Mouse (Mus musculus) erythroblast, adult 5-6 weeks (primary cell): ENCODE measurements around the gene Gpr183. TPM values are rescaled to one million over a fixed set of nuclear protein-coding genes. Genes with fewer than 3 reads are reported as not detected.

Experiments used
- ATAC-seq: replicated peaks from 2 replicates; pipeline ENCODE4 v1.8.0; 2016; ENCODE audit warnings: moderate number of reproducible peaks, mild to moderate bottlenecking, moderate TSS enrichment, inconsistent platforms; ENCODE audit not compliant: poor library complexity, low FRiP score, severe bottlenecking
- total RNA-seq, 2 experiments: library from RNA; stranded (forward) in 1 of 2; stranded (reverse) in 1 of 2; fragments of 150-400 nt in 1 of 2; fragments of 200-764, 138-1000 nt in 1 of 2; gene quantifications; 2 replicates each; pipeline versions ENCODE4 v1.2.3 to v1.2.4; 2015 to 2017; ENCODE audit warnings: low replicate concordance in 2 of 2

Gene Gpr183
- total RNA-seq, 2 experiments from 2014 or later, result 0.19 to 2.3 TPM

DNA sequence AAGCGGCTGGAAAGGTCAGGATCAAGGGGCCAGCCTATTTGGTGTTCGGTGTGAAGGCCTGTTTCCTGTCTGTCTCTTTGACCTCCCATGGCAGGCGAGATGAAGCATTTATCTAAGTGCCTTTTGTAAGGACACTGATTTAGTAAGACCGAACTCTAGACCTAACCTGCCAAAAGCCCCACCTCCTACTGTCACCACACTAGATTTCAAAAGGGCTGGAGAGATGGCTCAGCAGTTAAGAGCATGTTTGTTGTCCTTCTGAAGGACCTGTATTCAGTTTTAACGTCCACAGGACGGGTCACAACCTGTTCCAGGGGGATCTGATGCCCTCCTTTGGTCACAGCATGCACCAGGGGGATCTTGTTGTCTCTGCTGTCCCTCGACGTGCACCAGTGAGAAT, 28.1 kb downstream of the Gpr183 start:
- ATAC-seq, result no peak

GRCm38 (mm10) chr14:121936356-121936755, 28.6 kb downstream of the Gpr183 start:
- ATAC-seq, result no peak

DNA sequence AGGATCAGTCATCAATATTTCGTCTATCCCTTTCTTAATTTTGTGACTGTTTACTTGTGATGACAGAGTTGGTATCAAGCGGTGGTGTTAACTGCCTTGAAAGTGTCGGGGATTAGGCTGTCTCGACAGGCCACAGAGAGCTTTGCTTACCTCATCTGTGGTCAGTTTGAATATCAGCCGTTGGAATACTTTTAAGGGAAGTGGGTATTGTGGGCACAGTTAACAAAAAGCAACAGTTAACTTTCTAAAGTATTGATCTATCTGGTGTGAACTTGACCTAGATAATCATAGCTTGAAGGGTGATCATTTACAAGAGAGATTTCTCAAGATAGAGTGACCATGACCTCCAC, 30.4 kb downstream of the Gpr183 start:
- ATAC-seq, result no peak

DNA sequence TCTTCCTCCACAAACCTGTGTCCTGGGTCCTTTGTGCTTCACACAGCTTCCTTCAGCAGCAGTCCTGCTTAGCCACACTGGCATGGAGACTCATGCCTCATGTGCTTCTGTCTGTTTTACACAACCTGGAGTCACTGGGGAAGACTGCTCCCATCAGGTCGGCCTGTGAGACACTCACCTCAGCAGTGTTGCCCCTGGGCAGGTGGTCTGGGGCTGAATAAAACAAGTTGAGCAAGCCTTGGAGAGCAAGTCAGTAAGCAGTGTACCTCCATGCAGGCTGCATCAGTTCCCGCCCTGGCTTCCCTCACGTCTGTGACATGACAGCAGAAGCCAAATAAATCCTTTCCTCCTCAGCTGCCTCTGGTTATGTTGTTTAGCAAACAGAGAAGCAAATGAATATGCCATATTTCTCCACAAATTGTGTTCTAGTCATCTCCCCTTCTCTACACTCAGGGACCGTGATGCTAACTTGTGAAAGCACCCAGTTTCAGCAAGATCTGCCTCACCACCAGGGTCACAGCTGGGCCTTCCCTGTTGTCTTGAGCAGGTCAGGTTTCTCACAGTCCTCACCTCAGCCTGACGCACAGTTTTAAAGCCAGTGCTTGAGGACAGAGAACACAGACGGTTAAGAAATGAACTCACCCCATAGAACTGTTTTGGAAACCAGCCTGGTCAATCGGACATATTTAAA, 30.9 kb downstream of the Gpr183 start:
- ATAC-seq, result no peak

GRCm38 (mm10) chr14:121932180-121932579, 32.8 kb downstream of the Gpr183 start:
- ATAC-seq, result no peak

- ATAC-seq, result no peak
Observed at GRCm38 (mm10) chr14:121931594-121931993, 33.4 kb downstream of the Gpr183 start.

DNA sequence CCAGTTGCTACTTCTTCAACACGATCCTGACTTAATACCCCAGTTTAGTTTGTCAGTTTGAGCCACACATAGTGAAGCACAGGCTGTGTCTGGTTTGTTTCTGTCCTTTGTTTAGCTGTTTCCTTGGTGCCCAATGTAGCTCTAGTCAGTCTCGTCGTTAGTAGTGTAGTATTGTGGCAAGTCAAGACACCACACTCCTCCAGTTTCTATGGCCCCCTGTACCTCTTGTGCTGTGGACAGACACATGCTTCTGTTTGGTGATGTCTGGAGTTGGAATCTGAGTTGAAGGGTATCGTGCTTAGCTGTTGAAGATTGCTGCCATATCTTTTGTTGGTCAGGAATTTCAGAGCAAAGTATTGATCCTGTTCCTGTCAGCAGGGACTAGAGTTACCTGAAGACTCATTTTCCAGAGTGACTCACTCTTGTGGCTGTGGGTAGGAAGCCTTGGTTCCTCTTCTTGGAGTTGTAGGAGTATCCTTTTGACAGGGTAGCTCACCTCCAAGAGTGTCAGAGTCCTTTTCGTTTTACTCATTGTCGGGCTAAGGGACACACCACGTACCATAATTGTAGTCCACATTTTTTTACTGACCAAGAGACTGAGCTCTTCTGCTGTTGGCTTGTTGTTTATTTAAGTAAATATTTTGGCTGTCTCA, 34.1 kb downstream of the Gpr183 start:
- ATAC-seq, result no peak

DNA sequence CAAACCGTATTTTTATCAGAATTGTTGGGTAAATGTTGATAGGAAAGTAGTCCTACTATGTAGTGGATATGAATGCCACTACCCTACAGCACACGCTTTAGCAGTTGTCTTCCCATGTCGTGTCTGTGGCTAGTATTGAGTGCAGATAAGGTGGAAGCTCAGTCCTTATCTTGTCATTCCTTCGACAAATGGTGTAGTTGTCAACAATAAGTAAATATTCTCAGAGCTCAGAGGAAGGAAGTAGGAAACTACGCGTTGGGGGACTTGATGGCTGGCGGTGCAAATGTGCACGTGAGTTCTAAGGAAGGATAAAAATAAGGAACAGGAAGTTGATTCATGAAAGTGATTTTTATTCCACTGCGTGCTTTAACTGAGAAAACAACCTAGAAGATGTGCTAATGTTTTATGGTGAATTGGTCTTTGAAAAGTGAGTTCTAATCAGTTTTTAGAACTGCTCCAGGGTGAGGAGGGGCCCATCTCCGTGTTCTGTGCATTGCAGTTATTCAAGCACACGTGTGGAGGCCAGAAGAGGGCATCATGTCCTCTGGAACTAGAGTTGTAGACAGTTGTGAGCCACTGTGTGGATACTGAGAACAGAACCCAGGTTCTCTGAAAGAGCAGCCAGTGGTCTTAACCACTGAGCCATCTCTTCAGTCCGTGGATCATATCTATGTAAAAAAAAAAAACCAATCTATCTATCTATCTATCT, 35.6 kb downstream of the Gpr183 start:
- ATAC-seq, result peak; percentile 60; the same call in 1 of the 2 replicates

- ATAC-seq, result peak; percentile 67
Observed at GRCm38 (mm10) chr14:121928375-121929137, 36.4 kb downstream of the Gpr183 start.

DNA sequence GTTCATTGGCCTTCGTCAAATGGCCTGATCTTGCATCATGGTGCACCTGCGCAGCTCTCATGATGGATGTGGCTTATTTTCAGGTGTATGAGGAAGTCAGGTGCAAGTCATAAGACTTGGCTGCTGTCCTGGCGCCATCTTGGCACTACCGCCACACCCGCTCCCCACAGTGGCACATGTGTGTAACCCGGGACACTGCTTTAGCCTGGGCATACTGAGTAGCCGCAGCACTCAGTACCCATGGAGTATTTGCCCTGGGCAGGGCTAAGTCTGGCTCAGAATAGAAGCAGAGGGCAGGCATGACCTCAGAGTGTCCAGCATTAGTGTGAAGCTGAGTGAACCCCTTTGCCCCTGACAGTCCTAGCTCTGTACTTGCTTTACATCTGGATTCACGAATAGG, 37.5 kb downstream of the Gpr183 start:
- ATAC-seq, result no peak

GRCm38 (mm10) chr14:121926901-121927300, 38.1 kb downstream of the Gpr183 start:
- ATAC-seq, result no peak

GRCm38 (mm10) chr14:121924876-121925275, 40.1 kb downstream of the Gpr183 start:
- no peak for ATAC-seq

DNA sequence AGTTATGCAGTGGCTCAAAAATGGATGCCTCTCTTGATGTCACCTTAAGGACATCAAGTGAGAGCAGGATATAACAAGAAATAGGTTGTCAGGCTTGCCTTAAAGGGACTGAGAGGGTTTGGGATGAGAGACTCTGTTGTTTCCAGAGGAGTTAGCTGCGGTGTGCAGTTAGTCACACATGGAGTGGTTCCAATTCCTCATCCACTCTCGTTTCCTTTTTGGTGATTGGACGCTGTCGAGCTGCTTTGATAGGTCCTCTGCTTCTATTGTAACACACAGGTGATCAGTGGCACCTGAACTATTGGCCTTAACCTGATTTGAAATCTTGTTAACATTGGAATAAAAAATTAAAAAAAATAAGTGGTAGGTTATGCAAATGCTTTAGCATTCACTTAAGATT, 42.3 kb downstream of the Gpr183 start:
- no peak for ATAC-seq

DNA sequence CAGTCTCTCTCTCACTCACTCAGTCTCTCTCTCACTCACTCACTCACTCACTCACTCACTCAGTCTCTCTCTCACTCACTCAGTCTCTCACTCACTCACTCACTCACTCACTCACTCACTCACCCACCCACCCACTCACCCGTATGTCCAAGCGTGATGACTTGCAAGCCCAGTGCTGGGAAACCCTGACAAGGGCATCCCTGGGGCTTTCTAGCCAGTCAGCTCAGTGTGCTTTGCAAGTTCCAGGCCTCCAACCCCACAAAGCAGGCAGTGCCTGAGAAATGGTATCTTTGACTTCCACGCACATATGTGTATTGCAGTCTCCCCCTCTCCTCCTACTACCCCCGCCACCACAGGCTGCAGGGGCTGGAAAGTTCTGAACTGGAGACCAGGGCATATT, 43.0 kb downstream of the Gpr183 start:
- ATAC-seq, result no peak

GRCm38 (mm10) chr14:121920511-121921124, 44.4 kb downstream of the Gpr183 start:
- ATAC-seq, result peak; percentile 44; the same call in 1 of the 2 replicates

DNA sequence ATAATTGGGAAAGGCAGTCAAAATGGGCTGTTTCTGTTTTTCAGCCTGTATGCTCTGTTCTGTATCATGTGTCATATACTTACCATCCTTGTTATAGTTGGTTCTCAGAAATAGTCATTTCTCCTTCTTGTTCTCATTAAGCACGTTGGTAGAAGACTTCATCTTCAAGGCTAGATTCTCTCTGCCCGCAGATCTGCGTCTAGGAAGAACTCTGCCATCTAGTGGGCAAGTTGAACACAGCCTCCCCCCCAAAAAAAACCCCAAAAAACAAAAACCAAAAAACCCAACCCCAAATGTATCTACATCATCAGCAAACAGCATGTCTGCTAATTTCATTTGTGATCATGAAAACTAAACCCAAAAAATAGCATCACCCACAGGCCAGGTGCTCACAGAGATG, 45.2 kb downstream of the Gpr183 start:
- no peak for ATAC-seq

GRCm38 (mm10) chr14:121918266-121918665, 46.7 kb downstream of the Gpr183 start:
- no peak for ATAC-seq

DNA sequence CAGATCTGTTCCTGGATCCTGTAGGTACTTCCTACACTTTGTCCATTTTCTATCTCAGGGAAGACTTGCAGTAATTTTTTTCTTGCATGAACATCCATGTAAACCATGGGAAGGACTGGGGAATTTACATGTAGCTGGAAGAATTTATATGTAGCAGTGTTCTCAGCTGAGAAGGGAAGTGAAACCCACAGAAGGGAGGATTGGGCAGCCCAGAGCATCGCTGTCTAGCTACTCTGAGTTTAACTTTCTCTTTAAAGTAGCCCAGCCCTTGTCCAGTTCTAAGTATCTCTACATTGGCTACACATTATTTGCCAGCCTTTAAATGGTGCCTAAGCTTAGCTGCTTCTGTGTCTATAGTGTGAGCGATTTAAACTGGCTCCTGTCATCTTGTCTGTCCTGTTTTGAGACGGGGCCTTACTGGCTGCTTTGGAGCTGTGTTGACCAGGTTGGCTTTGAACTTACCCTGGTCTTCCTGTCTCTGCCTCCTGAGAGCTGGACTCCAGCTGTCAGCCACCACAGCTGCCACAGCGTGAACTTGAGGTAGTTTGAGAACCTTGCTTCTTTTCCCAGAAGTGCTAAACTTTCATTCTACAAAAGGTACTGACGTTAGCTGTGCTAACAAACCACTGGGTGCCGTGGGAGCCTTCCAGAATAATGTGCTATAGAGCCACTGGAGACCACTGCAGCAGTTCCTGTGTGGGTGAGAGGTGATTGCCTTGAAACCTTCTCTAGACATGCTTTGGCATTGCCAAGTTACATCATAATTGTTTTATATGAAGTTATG, 48.5 kb downstream of the Gpr183 start:
- no peak for ATAC-seq

- ATAC-seq, result no peak
Observed at GRCm38 (mm10) chr14:121915621-121916020, 49.4 kb downstream of the Gpr183 start, which contains the start of gene Gpr18. Gpr18 (minus strand) TSS chr14:121915781.
